Mouse (Mus musculus): ENCODE measurements around the gene Acp5.

Acp5 gene

DNA sequence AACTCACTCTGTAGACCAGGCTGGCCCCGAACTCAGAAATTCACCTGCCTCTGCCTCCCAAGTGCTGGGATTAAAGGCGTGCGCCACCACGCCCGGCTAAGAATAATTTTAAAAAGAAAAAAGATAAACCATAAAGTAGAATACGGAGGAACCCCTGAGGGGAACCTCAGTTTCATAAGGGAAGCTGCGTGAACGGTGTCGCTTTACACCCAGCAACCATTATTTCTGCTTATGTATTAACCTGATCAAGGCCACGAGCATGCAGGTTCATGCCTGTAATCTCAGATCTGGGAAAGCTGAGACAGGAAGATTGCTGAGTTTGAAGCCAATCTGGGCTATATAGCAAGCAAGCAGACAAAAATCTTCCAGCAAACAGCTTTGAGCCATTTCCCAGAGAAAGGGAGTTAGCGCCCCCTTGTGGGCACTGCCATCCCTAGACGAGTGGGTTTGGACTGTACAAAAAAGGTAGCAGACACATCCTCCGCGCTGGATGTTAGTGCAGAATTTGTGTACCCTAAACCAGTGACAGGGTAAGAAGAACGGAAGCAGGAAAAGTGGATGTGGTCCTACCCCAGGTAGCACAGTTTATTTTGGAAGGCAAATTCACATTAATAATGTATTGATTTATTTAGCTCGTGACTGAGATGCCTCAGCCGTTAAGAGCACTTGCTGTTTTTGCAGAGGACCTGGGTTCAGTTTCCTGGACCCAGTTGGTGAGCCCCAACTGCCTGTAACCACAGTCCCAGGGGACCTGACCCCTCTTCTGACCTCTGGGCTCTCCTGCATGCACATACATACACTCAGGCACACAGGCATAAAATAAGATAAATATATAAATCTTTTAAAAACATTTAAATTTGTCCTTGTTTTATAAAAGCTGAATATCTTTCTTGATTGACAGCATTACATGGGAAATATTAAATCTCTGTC lies 7.9 kb upstream of the Acp5 start:
- peak; percentile 87 for DNase-seq (ENCODE audit: low read depth, low spot score)

DNA sequence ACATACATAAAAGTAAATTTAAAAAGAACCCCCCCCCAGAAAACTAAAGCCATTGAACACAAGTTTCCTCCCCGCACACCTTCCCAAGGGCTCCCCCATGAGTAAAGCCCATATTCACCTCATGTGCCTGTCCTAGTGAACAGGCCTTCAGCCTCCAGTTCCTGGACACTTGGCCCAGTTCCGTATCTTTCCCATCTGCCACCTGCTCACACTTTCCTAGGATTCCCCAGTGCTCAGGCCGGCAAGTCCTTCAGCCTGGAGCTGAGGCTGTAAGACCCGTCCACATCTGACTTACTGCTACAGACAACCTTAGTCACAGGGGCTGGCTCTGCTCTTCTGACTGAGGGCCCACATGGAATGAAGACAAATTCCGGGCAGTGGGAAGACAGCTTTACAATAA lies 4.2 kb upstream of the Acp5 start:
- DNase-seq (ENCODE audit: low read depth, low spot score): no peak

DNA sequence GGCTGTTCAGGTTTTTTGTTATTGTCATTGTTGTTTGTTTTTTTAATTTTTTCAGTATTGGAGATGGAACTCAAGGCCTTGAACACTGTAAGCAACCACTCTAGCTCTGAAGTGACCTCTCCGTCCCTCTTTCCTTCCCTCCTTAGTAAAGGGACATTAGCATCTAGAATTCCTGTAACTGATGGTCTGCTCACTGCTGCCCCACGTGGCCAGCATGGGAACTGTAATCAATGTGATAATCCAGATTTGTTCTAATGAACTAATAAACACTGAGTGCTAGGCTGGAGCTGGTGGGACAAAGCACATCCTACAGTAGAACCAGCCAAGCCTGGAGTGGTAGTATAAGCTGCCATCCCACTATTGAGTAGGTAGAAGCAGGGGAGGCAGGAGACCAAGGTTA lies 3.0 kb upstream of the Acp5 start:
- DNase-seq (ENCODE audit: low read depth, low spot score): peak; percentile 58

DNA sequence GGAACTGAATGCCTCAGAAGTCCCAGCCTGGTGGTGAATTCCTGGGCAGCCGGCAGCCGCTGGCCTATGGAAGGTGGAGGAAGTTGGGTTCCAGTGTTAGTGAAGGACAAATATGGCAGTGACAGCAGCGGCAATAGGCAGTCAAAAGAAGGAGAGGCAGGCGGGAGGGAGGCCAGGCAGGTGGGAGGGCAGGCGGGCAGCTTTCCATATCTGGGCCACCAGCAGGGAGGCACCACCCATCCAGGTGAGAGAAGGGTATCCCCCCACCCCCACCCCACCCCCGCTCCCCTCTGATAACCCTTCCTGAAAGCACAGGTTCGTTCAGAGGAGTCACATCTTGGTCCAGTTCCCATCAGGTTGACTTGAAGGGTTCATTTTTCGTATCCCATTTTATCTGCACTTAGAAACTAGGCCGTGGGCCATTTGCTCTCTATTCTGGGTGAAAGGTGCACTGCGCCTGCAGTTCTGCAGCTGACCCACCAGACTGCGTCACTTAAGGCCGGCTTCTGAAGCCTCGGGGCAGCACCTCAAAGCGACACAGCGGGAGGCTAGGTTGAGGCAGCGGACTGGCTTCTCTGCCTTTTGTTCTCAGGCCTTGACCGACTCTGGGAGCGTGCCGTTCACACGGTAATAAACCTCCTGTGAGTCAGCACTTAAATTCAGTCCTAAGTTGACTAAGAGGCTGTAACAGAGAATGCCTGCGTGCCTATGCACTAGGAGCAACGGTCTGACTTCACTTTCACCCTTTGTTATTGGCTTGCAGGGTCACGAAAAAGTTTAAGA lies 1.4 kb upstream of the Acp5 start:
- DNase-seq (ENCODE audit: low read depth, low spot score): peak; percentile 98

DNA sequence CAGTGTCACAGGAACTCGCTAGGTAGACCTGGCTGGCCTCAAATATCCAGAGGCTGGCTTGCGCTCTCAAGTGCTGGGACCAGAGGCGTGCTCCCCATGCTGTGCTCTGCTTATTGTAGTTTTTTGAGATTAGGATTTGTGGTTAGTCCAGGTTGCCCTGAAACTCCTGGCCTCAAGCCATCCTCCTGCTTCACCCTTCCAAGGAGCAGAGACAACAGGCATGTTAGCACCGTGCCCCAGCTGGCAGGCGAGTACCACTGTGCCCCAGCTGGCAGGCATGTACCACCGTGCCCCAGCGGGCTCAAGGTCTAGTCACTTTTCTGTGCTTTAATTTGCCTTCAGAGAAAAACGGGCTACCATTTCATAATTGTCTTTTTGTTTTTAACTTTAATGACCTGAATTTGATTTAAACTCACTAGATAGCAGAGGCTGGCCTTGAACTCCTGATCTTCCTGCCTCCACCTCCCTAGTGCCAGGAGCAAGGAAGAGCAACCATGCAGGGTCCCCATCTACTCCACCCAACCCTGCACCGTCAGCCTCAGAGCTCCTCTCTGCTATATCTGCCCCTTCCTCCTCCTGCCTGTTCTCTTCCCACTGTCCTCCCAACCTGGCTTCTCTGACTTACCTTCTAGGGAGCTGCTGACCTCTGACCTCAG lies 395 bp downstream of the Acp5 start:
- DNase-seq (ENCODE audit: low read depth, low spot score): no peak

DNA sequence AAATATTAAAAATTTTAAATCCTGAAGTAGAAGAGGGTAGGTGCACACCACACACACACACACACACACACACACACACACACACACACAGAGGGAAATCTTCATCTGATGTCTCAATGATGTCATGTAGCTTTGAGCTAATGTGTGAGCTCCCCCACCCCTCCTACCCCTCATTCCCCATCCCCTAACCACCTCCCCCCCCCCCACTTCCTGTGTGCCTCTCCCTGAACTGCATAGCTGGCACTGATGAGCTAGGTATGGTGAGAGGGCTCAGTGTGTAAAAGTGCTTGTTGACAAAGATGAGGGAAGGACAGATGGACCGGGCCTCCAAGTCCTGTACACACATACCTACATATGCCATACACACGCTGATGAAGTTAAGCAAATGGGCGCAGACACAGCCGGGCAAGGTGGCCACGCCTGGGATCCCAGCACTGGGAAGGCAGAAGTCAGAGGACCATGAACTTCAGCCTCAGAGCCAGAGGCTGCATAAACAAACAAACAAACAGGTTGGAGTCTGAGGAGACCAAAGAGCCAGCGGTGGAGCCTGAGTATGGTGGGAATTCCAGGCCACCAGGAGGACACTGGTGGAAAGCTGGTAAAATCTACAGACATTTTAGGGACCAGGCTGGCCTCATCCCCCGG lies 1.1 kb downstream of the Acp5 start:
- DNase-seq (ENCODE audit: low read depth, low spot score): no peak

DNA sequence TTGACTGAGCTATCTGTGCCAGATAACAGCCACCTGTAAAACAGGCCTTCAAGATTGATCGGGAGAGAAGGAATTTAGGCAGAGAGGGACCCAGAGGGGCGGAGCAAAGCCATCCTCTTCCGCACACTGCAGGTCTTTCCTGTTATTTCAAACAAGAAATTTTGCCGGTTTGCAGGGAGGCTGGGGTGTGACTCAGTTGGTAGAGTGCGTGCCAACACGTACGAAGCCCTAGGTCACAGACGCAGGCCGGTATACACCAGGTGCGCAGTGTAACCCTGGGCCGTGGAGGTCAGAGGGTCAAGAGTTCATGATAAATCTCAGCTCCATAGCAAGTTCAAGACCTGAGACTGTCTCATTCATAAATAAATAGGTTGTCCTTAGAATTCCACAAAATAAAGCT lies 3.3 kb downstream of the Acp5 start:
- DNase-seq (ENCODE audit: low read depth, low spot score): peak; percentile 39

DNA sequence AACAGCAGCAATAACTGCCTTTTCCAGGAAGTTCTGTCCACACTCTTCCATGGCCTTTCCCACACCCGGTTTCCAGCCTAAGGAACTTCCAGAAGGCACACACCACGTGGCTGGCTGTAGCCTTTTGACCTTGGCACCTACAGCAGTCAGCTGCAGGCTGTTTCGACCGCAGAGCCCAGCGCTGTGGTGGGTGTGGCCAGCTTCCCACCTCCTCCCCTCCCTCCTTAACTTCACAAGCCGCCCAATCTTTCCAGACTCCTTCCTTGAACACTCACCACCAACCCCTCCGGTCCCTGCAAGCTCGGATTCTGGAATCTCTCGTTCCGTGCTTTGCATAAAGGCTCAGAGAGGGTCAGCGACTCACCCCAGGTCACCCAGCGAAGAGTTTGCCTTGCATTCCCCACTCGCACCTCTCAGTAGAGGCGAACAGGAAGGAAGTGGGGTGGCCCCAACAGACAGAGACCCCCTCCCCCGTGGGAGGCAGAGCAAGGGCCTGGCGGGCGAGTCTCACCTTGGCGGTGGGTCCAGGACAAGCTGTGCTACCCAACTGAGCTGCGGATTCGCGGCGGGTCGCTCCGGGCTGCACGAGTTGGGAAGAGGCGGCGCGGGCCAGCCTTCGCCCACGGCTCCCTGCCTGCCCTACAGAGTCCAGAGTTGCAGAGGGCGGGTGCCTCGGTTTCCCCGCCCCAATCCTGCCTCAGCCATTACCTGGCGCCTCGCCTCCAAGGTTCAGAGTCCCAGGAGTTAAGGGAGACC lies 4.1 kb downstream of the Acp5 start:
- DNase-seq (ENCODE audit: low read depth, low spot score): peak; percentile 92

DNA sequence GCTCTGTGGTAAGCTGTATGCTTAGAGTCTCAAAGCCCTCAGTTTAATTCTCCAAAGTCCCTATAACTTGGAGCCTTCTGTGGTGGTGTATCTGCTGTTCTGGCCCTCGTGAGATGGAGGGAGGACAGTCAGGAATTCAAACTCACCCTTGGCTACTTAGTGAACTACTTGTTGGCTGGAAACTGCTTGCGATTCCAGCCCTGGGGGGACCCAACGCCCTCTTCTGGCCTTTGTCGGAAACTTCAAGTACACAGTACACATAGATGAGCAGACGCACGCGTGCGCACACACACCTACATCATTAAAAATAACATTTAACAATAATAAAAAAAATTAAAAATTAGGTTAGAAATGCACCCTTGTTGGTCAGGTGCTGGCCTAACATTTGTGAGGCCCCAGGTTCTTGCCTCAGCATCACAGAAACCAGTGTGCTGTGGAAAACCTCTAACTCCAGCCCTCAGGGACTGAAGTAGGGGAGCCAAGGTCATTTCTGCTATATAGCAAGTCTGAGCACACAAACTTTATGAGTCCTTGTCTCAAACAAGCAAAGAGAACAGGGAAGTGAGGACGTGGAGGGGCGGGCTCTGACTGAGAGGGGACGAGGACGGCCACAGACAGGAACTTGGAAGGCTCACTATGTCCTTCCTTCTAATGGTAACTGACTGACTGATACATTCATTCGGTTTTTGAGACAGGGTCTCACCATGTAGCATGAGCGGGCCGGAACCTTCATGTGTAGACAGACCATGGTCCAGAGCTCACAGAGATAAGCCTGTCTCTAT lies 10.1 kb downstream of the Acp5 start:
- DNase-seq (ENCODE audit: low read depth, low spot score): peak; percentile 65

DNA sequence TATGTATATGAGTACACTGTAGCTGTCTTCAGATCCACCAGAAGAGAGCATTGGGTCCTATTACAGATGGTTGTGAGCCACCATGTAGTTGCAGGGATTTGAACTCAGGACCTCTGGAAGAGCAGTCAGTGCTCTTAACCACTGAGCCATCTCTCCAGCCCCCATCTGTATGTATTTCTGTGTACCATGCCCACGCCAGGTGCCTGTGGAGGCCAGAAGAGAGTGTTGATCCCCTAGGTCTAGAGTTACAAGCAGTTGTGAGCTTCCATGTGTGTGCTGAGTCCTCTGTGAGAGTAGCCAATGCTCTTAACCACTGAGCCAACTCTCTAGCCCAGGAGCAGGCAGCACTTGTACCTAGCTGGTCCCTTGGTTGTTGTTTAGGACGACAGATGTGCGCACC lies 11.3 kb downstream of the Acp5 start:
- no peak for DNase-seq (ENCODE audit: low read depth, low spot score)

DNA sequence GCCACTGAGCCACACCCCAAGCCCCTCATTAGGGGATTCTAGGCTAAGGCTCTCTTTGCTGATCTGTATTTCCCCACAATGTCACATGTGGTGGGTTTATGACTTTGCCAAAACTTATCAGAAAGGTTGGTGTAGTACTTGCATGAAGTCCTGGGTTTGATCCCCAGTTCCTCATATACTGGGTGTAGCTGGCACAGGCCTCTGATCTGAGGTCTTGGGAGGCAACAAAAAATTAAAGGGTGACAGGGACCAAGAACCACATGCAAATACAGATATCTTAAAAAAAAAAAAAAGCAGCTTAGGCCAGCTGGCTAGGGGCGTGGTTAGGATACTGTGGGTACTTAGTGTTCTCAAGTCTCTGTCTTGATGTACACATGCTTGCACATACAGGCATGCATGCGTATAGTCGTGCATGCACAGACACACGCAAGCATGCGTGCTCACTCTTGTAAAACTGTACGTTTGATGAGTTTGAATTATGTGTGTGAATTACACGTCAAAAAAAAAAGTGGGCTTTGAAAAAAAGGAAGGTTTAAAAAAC lies 12.4 kb downstream of the Acp5 start:
- no peak for DNase-seq (ENCODE audit: low read depth, low spot score)

DNA sequence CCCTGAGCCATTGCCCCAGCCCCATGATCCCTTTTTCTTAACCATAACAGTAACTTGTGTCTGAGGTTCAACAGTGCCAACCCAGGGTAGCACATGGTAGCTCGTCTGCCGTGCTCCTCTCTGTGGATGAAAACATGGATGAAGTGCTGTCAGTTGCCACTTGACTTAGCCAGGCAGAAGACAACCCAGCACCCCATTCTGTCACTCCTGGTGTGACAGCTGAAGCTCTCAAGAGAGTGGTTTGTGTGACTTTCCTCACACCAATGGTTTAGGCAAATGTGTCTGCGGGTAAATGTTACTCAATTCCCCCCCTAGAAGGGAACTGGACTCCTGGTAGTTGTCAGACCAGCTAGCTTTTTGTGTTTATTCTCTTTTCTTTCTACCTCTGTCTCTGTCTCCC lies 13.5 kb downstream of the Acp5 start:
- no peak for DNase-seq (ENCODE audit: low read depth, low spot score)

DNA sequence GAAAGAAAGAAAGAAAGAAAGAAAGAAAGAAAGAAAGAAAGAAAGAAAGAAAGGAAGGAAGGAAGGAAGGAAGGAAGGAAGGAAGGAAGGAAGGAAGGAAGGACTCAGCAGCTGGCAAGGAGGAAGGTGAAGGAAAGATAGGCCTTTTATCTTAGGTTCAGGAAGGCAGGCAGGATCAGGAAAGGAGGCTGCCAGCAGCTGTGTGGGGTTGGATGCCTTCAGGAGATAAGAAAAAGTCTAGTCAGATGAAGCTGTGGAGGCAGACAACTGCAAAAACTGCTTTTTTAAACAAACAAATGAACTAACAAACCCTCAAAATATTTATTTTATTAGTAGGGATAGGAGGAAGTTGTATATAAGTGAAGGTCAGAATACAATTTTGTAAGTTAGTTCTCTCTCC lies 14.0 kb downstream of the Acp5 start:
- DNase-seq (ENCODE audit: low read depth, low spot score): no peak

DNA sequence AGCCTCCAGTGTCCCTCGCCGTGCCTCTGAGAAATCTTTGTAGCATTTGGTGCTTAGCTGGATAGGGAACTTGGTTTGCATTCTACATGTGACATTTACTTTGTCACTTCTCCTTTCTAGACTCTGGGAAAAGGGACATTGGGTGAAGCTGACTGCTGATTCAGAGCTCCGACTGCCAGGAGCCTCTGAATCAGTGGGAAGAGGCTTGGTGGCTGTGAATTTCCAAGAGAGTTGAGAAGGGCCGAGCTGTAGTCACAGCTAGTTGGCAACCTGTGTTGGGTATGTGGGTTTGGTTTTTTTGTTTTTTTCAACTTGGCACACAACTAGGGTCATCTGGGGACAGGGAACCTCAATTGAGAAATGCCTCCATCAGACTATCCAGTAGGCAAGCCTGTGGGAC lies 16.0 kb downstream of the Acp5 start:
- no peak for DNase-seq (ENCODE audit: low read depth, low spot score)

DNA sequence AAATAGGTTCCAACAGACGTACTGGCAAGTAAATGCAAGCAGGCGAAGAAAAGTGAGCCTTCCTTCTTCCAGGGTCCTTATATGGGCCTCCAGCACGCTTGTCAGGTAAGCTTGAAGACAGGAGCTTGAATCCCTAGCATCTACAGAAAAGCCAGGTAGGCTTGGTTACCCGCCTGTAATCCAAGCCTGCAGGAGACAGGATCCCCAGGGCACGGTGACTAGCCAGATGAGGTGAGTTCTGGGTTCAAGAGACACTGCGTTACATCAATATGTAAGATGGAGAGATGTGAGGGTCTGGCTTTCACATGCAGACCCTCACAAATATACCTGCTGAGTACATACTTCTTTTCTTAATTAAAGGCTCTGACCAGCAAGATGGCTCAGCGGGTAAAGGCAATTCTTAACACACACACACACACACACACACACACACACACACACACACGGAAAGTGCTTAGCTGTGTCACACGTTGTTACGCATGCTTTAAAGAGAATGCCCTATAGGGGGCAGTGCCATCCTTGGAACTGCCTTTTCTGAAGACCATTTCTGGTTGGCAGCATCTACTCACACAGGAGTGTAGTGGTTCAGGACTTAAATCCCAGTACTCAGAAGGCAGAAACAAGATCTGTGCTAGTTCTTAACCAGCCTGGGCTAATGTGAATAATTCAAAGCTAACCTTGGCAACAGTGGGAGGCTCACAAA lies 17.6 kb downstream of the Acp5 start:
- peak; percentile 89 for DNase-seq (ENCODE audit: low read depth, low spot score)

DNA sequence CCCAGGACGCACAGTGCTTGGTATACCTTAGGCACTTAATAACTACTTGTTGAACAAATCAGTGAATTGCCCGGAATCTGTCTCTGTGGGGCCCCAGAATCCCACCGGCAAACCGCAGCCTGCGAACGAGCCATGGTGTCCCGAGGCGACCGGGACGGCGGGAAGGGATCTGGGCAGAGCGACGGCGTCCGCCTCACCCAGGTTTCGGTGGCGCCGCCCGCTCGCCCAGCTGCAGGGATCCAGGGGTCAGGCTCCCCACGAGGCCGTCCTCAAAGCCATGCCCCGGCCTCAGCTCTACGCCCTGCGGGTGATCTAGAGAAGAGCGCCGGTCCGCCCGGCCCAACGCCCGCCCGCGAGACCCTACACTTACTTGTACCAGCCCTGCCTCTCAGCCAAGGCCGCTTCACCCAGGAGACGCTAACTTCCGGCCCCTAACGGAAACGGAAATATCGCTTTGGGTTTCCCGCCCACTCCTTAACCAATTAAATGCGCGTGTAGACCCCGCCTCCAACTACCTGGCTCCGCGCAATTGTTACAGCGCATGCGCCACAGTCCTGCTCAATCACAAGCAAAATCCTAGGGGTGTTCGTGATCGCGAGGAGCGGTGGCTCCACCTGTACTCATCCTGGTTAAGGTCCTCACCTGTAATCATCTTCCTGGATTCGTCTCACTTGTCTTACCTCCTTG lies 18.6 kb downstream of the Acp5 start, which contains the start of gene Elof1:
TSS of gene Elof1 (minus strand) at position 433 of the 687 bp plus-strand sequence.
- peak; percentile 98 for DNase-seq (ENCODE audit: low read depth, low spot score)

DNA sequence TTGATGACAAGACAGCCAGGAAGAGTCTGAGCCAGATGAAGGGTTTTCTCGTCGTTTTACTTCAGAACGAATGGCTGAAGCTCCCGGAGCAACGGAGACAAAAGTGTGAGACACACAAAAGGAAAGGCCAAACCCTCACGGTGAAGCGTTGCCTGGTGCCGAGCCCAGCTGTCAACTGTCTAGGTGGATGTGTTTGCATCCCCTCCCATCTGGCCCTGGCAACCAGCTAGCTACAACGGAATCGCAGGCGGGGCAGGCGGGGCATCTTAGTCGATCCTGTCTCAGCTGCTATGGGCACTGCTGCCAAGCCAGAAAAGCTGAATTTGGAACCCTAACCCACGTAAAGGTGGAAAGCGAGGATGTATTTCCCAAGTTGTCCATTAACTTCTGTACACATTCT lies 19.4 kb downstream of the Acp5 start:
- peak; percentile 61 for DNase-seq (ENCODE audit: low read depth, low spot score)

DNA sequence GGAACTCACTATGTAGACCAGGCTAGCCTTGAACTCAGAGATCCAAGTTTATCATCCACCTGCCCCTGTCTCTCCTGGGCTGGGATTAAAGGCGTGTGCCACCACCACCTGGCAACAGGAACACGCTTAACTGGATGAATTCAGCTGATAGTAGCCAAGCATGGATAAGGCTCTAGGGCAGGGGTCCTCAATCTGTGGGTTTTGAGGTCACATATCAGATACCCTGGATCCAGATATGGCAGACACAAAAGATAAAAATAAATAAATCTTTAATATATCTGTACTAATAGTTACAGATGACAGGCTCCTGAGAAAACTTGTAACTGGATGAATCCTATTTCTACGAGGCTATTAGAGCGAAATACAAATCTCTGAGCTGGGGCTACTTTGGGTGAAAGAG lies 19.9 kb downstream of the Acp5 start:
- no peak for DNase-seq (ENCODE audit: low read depth, low spot score)

DNA sequence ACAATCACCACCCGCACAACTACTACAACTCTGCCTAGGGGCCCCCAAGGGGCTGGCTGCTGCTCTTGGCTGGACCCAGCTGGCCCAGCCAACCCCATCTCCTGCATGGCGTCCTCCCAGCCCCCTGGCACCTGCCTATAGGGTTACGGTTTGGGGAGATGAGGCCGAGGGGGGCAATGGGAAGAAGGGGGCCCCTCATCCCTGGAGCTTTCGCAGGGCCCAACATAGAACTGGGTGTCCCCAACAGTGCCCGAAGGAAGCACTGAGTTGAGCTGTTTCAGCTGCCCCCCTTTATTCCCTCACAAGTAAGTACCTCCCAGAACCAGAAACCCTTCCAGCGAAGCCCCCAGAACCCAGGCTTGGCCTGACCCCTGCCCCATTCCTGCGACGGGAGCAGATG lies 27.3 kb downstream of the Acp5 start:
- no peak for DNase-seq (ENCODE audit: low read depth, low spot score)

All from ZHBTc4 (cell line).